Mouse (Mus musculus) midbrain, embryonic 16.5 days (tissue): ENCODE measurements around the gene Tmtc1. TPM values are rescaled to one million over a fixed set of nuclear protein-coding genes. Genes with fewer than 3 reads are reported as not detected.

Source experiments
- ATAC-seq: fragments of 200-750 bp; cut with Nextera tagmentation; 2 replicates; pipeline ENCODE4 v1.8.0; 2017; ENCODE audit warnings: moderate TSS enrichment
- H3K27ac ChIP-seq: fragments of 300-500 bp; sonication (generic); 2 replicates; pipeline ENCODE4 v1.5.1; 2014; ENCODE audit warnings: mild to moderate bottlenecking, low read length, mixed read lengths
- H3K27me3 ChIP-seq: fragments of 300-500 bp; sonication (generic); 2 replicates; pipeline ENCODE4 v1.6.1; 2014; ENCODE audit warnings: low read depth, low read length, mixed read lengths; ENCODE audit not compliant: control insufficient read depth, insufficient read depth
- H3K36me3 ChIP-seq: fragments of 300-500 bp; sonication (generic); 2 replicates; pipeline ENCODE4 v1.6.1; 2014; ENCODE audit warnings: mild to moderate bottlenecking, low read length, moderate library complexity, mixed read lengths; ENCODE audit not compliant: control insufficient read depth, insufficient read depth
- H3K4me1 ChIP-seq: fragments of 300-500 bp; sonication (generic); 2 replicates; pipeline ENCODE4 v1.6.1; 2014; ENCODE audit warnings: mild to moderate bottlenecking, low read length, mixed read lengths; ENCODE audit not compliant: control insufficient read depth, insufficient read depth
- H3K4me2 ChIP-seq: fragments of 300-500 bp; sonication (generic); 2 replicates; pipeline ENCODE4 v1.6.1; 2014; ENCODE audit warnings: mild to moderate bottlenecking, low read length, mixed read lengths
- H3K4me3 ChIP-seq: fragments of 300-500 bp; sonication (generic); 2 replicates; pipeline ENCODE4 v1.5.1; 2014; ENCODE audit warnings: low read depth, mild to moderate bottlenecking, low read length, moderate library complexity, mixed read lengths
- H3K9ac ChIP-seq: fragments of 300-500 bp; sonication (generic); 2 replicates; pipeline ENCODE4 v1.6.1; 2014; ENCODE audit warnings: low read depth, low read length, mixed read lengths
- H3K9me3 ChIP-seq: fragments of 300-500 bp; sonication (generic); replicated peaks from 2 replicates; pipeline ENCODE4 v1.6.1; 2014; ENCODE audit warnings: mild to moderate bottlenecking, low read length, mixed read lengths; ENCODE audit not compliant: control insufficient read depth, poor library complexity, severe bottlenecking
- WGBS: fragments of 180-500 bp; shearing (Covaris S2); extraction: QIAGEN DNeasy Blood & Tissue Kit; methylation state at CpG from one replicate; pipeline ENCODE4 v1.1.7; 2014; 5-methylcytosine and 5-hydroxymethylcytosine counted together
- polyA plus RNA-seq: library from polyadenylated mRNA; unstranded; fragments of >200 nt; fragmentation: Nextera tagmentation; extraction: Ambion mirVana; gene quantifications from 2 replicates; pipeline ENCODE4 v1.2.1, GENCODE M21; 2015

Gene Tmtc1
- polyA plus RNA-seq = 2.6 and 2.9 TPM in 2 replicates

- Histone ChIP-seq H3K27me3 (no peaks in the 10 kb centered on the region), H3K36me3 (no peaks in the 10 kb centered on the region), H3K27ac (peak within 1 kb of the TSS; percentile 76), H3K4me3 (peak within 1 kb of the TSS; percentile 78), H3K9ac (peak within 1 kb of the TSS; percentile 86), H3K9me3 (no peaks in the 10 kb centered on the region), H3K4me2 (peak within 1 kb of the TSS; percentile 72), H3K4me1 (peaks cover 16% of the 10 kb centered on the region)
- ATAC-seq = peak; percentile 80
- WGBS = under 1% methylated on average over 90 of the region's 99 CpGs
Observed at GRCm38 (mm10) chr6:148443726-148444701, at the start of gene Tmtc1. TSS of gene Tmtc1 (minus strand) at chr6:148444389.

GRCm38 (mm10) chr6:148491849-148492248, 47.7 kb upstream of the Tmtc1 start:
- 87% methylated on average over 5 of the region's 5 CpGs for WGBS
- no peak overlapping the region for H3K4me3 ChIP-seq
- ATAC-seq = no peak

GRCm38 (mm10) chr6:148486756-148487155, 42.6 kb upstream of the Tmtc1 start:
- WGBS = 86% methylated on average over 3 of the region's 3 CpGs
- no peak for ATAC-seq

More at GRCm38 (mm10) chr6:148491849-148492248, 47.7 kb upstream of the Tmtc1 start:
- no peak overlapping the region for H3K27ac ChIP-seq
- no peaks in the 10 kb centered on the region for H3K4me1 ChIP-seq
- H3K9ac ChIP-seq = no peak overlapping the region
- H3K4me2 ChIP-seq = no peak overlapping the region
- H3K9me3 ChIP-seq = no peaks in the 10 kb centered on the region
- H3K27me3 ChIP-seq = no peaks in the 10 kb centered on the region
- no peaks in the 10 kb centered on the region for H3K36me3 ChIP-seq

GRCm38 (mm10) chr6:148481894-148482293, 37.7 kb upstream of the Tmtc1 start:
- ATAC-seq = no peak
- Histone ChIP-seq H3K9me3 (no peaks in the 10 kb centered on the region), H3K27me3 (no peaks in the 10 kb centered on the region), H3K36me3 (no peaks in the 10 kb centered on the region), H3K4me1 (peaks cover 2% of the 10 kb centered on the region; the same call in 1 of the 2 replicates), H3K4me3 (no peak overlapping the region), H3K27ac (no peak overlapping the region), H3K9ac (no peak overlapping the region), H3K4me2 (no peak overlapping the region)

More at GRCm38 (mm10) chr6:148486756-148487155, 42.6 kb upstream of the Tmtc1 start:
- Histone ChIP-seq H3K4me1 (no peaks in the 10 kb centered on the region), H3K9me3 (no peaks in the 10 kb centered on the region), H3K4me3 (no peak overlapping the region), H3K36me3 (no peaks in the 10 kb centered on the region), H3K9ac (no peak overlapping the region), H3K27ac (no peak overlapping the region), H3K27me3 (no peaks in the 10 kb centered on the region), H3K4me2 (no peak overlapping the region)

DNA sequence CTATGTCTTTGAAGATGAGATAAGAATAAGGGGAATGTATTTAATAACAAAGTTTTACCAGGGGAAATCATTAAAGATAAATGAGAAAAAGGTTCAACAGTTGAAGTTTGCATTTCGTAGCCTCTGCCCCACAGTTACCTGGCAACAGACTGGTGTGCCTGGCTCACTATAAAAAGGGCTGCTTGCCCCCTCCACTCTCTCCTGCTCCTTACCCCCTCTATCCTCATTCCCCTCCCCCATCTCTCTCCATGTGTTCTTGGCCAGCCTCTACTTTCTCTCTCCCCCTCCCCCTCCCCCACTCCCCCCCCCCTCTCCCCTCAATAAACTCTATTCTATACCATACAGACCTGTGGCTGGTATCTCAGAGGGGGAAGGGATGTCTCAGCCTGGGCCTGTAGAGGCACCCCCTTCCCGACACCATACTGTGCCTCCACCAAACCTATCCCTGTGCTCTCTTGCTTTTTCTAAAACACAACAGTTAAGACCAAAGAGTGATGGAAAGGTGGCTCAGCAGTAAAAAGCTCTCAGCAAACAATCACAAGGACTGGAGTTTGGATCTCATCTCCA, 35.6 kb upstream of the Tmtc1 start:
- H3K36me3 ChIP-seq = no peaks in the 10 kb centered on the region
- H3K4me1 ChIP-seq = peaks cover 2% of the 10 kb centered on the region; the same call in 1 of the 2 replicates
- no peaks in the 10 kb centered on the region; the same call in 1 of the 2 replicates for H3K27me3 ChIP-seq
- no peak overlapping the region for H3K27ac ChIP-seq
- ATAC-seq = 0 out of 2 replicates have a peak, but pooled peaks have one; percentile 42
- no peak overlapping the region for H3K4me2 ChIP-seq
- no peaks in the 10 kb centered on the region for H3K9me3 ChIP-seq
- H3K4me3 ChIP-seq = no peak overlapping the region
- 62% methylated on average over 2 of the region's 2 CpGs for WGBS
- no peak overlapping the region for H3K9ac ChIP-seq

DNA sequence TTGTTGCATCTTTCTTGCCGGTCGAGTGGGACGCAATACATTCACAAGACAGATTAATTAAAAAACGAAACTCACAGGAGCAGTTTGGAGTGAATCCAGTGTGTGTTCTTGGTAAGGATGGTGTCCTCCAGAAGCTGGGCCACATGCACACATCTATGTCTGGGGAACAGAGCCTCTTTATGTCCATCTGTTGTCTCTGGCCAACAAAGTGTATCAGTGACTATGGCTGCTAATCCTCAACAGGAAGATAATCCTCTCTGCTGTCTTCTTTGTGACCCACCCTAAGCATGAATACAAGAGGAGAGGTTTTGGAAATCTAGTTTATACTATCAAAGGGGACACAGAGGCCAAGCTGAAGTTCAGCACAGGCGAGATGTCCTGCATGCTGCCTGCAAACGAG, 34.2 kb upstream of the Tmtc1 start:
- no peaks in the 10 kb centered on the region; the same call in 1 of the 2 replicates for H3K27me3 ChIP-seq
- H3K4me3 ChIP-seq = no peak overlapping the region
- H3K4me1 ChIP-seq = peaks cover 2% of the 10 kb centered on the region; the same call in 1 of the 2 replicates
- H3K9me3 ChIP-seq = no peaks in the 10 kb centered on the region
- H3K4me2 ChIP-seq = no peak overlapping the region
- H3K27ac ChIP-seq = no peak overlapping the region
- ATAC-seq = no peak
- H3K9ac ChIP-seq = no peak overlapping the region
- WGBS = 41% methylated on average over 6 of the region's 6 CpGs
- no peaks in the 10 kb centered on the region for H3K36me3 ChIP-seq

DNA sequence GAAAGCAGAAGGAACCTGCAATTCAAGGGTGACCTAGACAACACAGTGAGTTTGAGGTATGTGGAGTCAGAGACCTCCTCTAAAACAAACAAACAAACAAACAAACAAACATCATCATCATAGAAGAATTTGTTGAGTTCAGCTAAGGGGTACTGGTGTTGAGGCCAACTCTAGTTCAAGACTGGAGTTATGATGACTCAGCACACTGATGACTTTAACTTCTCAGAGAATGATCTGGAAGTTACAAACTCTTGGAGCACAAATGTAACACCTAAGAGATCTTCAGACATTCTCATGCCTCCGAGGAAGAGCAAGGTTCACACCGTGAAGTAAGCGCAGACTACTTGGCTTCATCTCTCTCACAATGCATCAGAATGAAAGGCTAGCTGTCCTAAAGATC, 28.1 kb upstream of the Tmtc1 start:
- no peak overlapping the region for H3K9ac ChIP-seq
- H3K27me3 ChIP-seq = no peaks in the 10 kb centered on the region; the same call in 1 of the 2 replicates
- H3K4me1 ChIP-seq = no peaks in the 10 kb centered on the region
- no peak for ATAC-seq
- no peaks in the 10 kb centered on the region for H3K9me3 ChIP-seq
- no peak overlapping the region for H3K4me3 ChIP-seq
- WGBS = 94% methylated on average over 3 of the region's 3 CpGs
- H3K36me3 ChIP-seq = no peaks in the 10 kb centered on the region
- no peak overlapping the region for H3K4me2 ChIP-seq
- no peak overlapping the region for H3K27ac ChIP-seq

DNA sequence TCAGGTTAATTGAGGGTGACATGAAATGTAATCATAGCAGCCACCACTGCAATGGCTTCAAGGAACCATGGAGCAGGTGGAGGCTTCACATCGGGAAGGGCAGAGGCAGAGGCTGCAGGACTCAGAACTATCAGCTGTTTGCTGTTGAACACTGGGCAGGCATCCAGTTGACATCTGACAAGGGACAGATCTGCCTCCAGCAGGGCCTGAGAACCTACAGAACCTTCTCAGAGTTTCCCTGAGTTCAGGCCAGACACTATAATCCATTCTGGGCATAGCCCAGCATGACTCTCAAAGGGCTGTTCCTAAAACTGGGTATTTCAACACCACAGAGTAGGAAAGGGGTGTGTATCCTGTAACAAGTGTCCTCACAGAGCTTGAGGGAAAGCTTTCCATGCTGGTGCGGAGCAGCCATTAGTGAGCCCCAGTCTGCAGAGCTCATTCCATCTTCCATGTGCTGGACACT, 23.8 kb upstream of the Tmtc1 start:
- Histone ChIP-seq H3K4me2 (no peak overlapping the region), H3K27ac (no peak overlapping the region), H3K9ac (no peak overlapping the region), H3K36me3 (no peaks in the 10 kb centered on the region), H3K9me3 (no peaks in the 10 kb centered on the region), H3K4me3 (no peak overlapping the region), H3K27me3 (no peaks in the 10 kb centered on the region), H3K4me1 (no peaks in the 10 kb centered on the region)
- 62% methylated on average over 2 of the region's 2 CpGs for WGBS
- ATAC-seq = no peak
